Mouse (Mus musculus) liver, embryonic 16.5 days (tissue): ENCODE data around the gene Pik3r3. TPM values are rescaled to one million over a fixed set of nuclear protein-coding genes. Genes with fewer than 3 reads are reported as not detected.
A peak's percentile ranks its signal among the peaks of the same experiment; 100 is the strongest.

Experiments
- ATAC-seq: fragments of 200-750 bp; cut with Nextera tagmentation; 2 replicates; pipeline ENCODE4 v1.8.0; 2017; ENCODE audit warnings: low read depth, mild to moderate bottlenecking, moderate number of reproducible peaks, moderate library complexity
- H3K27ac ChIP-seq: fragments of 300-500 bp; sonication (generic); 2 replicates; pipeline ENCODE4 v1.5.1; 2014; ENCODE audit warnings: mild to moderate bottlenecking, low read length
- H3K27me3 ChIP-seq: fragments of 300-500 bp; sonication (generic); 2 replicates; pipeline ENCODE4 v1.6.1; 2014; ENCODE audit warnings: low read depth, low read length, mixed read lengths; ENCODE audit not compliant: control insufficient read depth, insufficient read depth
- H3K36me3 ChIP-seq: fragments of 300-500 bp; sonication (generic); 2 replicates; pipeline ENCODE4 v1.6.1; 2014; ENCODE audit warnings: mild to moderate bottlenecking; ENCODE audit not compliant: control insufficient read depth, insufficient read depth
- H3K4me1 ChIP-seq: fragments of 300-500 bp; sonication (generic); 2 replicates; pipeline ENCODE4 v1.6.1; 2014; ENCODE audit warnings: low read depth, low read length, mixed read lengths; ENCODE audit not compliant: control insufficient read depth
- H3K4me2 ChIP-seq: fragments of 300-500 bp; sonication (generic); 2 replicates; pipeline ENCODE4 v1.6.1; 2014; ENCODE audit warnings: low read depth, low read length, mixed read lengths
- H3K4me3 ChIP-seq: fragments of 300-500 bp; sonication (generic); 2 replicates; pipeline ENCODE4 v1.5.1; 2014; ENCODE audit warnings: low read depth, mild to moderate bottlenecking, low read length
- H3K9ac ChIP-seq: fragments of 300-500 bp; sonication (generic); 2 replicates; pipeline ENCODE4 v1.6.1; 2014; ENCODE audit warnings: low read depth, low read length
- H3K9me3 ChIP-seq: fragments of 300-500 bp; sonication (generic); replicated peaks from 2 replicates; pipeline ENCODE4 v1.6.1; 2016; ENCODE audit warnings: low read length; ENCODE audit not compliant: control insufficient read depth
- WGBS: fragments of 180-500 bp; shearing (Covaris S2); extraction: QIAGEN DNeasy Blood & Tissue Kit; methylation state at CpG from one replicate; pipeline ENCODE4 v1.1.7; 2014; ENCODE audit not compliant: insufficient replicate concordance; 5-methylcytosine and 5-hydroxymethylcytosine counted together
- polyA plus RNA-seq: library from polyadenylated mRNA; unstranded; fragments of >200 nt; fragmentation: Nextera tagmentation; extraction: Ambion mirVana; gene quantifications from 2 replicates; pipeline ENCODE4 v1.2.1, GENCODE M21; 2015

Pik3r3 gene
- polyA plus RNA-seq, 1 experiment from 2014 or later = 0.61 TPM

DNA sequence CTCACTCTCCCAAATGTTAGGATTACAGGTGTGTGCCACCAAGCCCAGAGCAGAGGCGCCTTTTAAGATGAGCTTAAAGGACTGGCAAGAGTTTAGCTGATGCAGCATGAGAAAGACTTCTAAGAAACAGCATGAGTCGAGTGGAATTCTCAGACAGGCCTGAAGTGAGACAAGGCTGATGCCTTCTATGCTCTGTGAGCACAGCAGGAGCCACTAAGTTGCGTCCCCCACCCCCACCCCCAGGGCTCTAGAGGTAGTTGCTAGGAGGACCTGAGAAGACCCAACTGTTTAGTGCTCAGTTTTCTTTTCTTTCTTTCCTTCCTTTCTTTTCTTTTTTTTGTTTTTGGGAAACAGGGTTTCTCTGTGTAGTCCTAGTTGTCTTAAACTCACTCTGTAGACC, 39.3 kb upstream of the Pik3r3 start:
- ATAC-seq = no peak
- H3K36me3 ChIP-seq = no peaks in the 10 kb centered on the region
- H3K27me3 ChIP-seq = peaks cover 11% of the 10 kb centered on the region
- H3K9ac ChIP-seq = no peak overlapping the region
- no peak overlapping the region for H3K4me3 ChIP-seq
- WGBS = 47% methylated on average over 3 of the region's 3 CpGs
- H3K27ac ChIP-seq = no peak overlapping the region
- H3K4me2 ChIP-seq = no peak overlapping the region
- H3K4me1 ChIP-seq = no peaks in the 10 kb centered on the region
- H3K9me3 ChIP-seq = no peaks in the 10 kb centered on the region

DNA sequence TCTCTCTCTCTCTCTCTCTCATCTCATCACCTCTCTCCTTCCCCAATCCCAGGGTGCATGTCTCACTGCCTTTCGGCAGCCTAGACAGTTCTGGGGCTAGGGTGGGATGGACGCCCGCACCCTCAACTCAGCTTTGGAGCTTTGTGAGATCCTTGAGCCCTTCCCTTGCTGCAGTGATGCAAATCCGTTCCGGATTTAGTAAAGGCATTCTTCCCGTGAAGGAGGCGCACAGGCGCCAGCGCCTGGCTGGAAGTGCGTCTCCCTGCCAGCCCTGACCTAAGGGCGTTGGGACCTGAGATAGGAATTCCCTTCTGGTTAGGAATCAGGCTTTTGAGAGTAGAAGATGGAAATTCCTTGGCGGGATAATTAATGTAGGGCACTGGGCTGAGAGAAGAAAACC, 38.7 kb upstream of the Pik3r3 start:
- H3K4me3 ChIP-seq = no peak overlapping the region
- H3K27me3 ChIP-seq = peaks cover 9% of the 10 kb centered on the region
- no peak overlapping the region for H3K27ac ChIP-seq
- H3K36me3 ChIP-seq = no peaks in the 10 kb centered on the region
- no peak overlapping the region for H3K4me2 ChIP-seq
- 30% methylated on average over 12 of the region's 12 CpGs for WGBS
- H3K4me1 ChIP-seq = no peaks in the 10 kb centered on the region
- no peaks in the 10 kb centered on the region for H3K9me3 ChIP-seq
- no peak overlapping the region for H3K9ac ChIP-seq
- ATAC-seq = no peak

DNA sequence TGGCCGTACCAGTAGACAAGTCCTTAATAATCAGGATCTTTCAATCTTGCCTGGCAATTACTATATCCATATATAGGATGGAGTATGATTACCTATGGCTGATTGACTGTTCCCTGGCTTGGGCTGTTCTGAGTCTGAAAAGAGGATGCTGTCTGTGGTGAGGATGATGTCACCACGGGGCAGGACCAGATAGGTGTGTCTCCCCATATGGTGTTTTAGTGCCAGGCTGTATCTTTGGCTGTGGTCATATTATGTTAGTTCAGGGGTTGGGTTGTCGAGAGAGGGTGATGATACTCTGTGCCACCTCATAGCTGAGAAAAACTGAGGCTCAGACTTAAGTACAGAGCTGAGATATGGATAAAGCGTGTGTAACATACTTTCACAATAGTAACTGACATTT, 36.3 kb upstream of the Pik3r3 start:
- 57% methylated on average over 4 of the region's 4 CpGs for WGBS
- no peak for ATAC-seq
- no peaks in the 10 kb centered on the region for H3K4me1 ChIP-seq

DNA sequence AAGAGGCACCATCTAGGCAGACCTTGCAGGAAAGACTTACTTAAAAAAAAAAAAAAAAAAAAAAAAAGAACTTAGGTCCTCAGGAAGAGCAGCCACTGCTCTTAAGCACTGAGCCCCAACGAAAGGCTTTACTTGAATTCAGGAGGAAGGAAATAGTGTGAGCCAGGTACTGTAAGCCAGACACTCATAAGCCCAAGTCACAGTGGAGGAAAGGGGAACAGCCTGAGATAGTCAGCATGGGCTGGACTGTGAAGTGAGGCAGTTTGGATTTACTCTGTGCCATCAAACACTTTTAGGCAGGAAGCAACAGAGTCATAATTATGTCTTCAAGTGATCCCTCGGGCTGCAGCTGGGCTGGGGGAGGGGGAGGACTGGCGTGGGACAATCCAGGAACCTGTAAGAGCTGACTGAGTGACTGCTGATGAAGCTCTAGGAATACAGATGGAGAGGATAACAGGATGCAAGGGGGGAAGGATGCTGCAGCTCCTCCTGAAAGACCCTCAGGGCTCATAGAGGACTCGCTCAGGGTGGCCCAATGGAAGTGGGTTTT, 29.1 kb upstream of the Pik3r3 start:
- Histone ChIP-seq H3K36me3 (no peaks in the 10 kb centered on the region), H3K9me3 (no peaks in the 10 kb centered on the region), H3K4me2 (no peak overlapping the region), H3K27me3 (no peaks in the 10 kb centered on the region), H3K4me3 (no peak overlapping the region), H3K9ac (no peak overlapping the region), H3K4me1 (peaks cover 21% of the 10 kb centered on the region), H3K27ac (no peak overlapping the region; the same call in 1 of the 2 replicates)
- no peak for ATAC-seq
- 32% methylated on average over 4 of the region's 4 CpGs for WGBS

More for the DNA sequence above, 36.3 kb upstream of the Pik3r3 start:
- H3K27me3 ChIP-seq = peaks cover 9% of the 10 kb centered on the region
- no peak overlapping the region for H3K27ac ChIP-seq
- no peak overlapping the region for H3K4me3 ChIP-seq
- H3K9me3 ChIP-seq = no peaks in the 10 kb centered on the region
- H3K4me2 ChIP-seq = no peak overlapping the region
- H3K9ac ChIP-seq = no peak overlapping the region
- H3K36me3 ChIP-seq = no peaks in the 10 kb centered on the region

DNA sequence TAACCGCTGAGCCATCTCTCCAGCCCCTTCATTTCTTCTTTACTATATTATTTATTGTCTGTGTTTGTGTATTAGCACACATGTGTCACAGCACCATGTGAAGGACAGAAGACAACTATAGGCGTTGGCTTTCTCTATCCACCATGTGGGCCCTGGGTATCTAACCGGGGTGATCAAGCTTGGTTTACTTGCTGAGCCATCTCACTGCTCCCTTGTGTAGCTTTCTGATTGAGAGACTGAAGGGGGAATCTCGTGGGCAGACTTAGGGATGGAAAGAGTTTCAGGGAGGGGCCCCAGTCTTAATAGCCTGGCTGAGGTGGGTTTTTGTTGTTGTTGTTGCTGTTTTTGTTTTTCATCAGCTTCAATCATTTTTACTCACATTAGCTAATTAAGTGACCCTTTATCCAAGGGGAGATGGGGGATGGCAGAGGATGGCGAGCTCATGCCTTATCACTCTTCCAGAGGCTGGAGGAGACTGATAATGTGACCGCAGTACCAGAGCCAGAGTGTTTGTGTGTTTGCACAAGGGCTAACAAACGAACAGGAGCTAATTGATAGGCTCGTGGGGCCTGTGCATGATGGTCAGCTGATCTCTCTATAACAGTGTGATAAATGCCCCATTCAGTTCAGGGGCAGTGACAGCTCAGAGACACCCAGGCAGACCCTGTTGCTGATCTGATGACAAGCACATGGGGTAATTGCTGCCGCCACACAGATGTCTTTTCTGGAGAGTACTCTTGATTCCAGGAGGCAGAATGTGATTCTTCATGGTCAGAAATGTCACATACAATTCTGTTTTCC, 27.6 kb upstream of the Pik3r3 start:
- Histone ChIP-seq H3K4me1 (peaks cover 21% of the 10 kb centered on the region), H3K9me3 (no peaks in the 10 kb centered on the region), H3K27ac (peak overlapping the region; percentile 85), H3K36me3 (no peaks in the 10 kb centered on the region), H3K4me2 (peak overlapping the region; percentile 30; the same call in 1 of the 2 replicates), H3K4me3 (no peak overlapping the region), H3K27me3 (no peaks in the 10 kb centered on the region), H3K9ac (no peak overlapping the region; the same call in none of the 2 replicates)
- ATAC-seq = peak; percentile 99
- WGBS = 23% methylated on average over 9 of the region's 9 CpGs

DNA sequence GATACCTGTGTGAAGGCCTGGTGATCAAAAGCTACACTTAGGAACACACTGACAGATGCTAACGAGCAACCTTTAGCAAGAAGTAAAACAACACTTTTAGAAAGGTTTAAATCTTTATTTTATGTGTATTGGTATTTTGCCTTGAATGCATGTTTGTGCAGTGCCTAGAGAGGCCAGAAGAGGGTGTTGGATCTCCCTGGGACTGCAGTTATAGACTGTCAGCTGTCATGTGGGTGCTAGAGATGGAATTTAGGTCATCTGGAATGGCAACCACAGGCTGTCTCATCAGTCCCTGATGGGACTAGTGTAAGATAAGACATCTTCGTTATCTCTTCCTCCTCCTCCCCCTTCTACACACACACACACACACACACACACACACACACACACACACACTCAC, 23.0 kb upstream of the Pik3r3 start:
- Histone ChIP-seq H3K4me2 (no peak overlapping the region), H3K4me3 (no peak overlapping the region), H3K9me3 (no peaks in the 10 kb centered on the region), H3K4me1 (peaks cover 11% of the 10 kb centered on the region), H3K27ac (no peak overlapping the region), H3K36me3 (no peaks in the 10 kb centered on the region), H3K27me3 (no peaks in the 10 kb centered on the region), H3K9ac (no peak overlapping the region)
- 57% methylated on average over 2 of the region's 2 CpGs for WGBS
- no peak for ATAC-seq

DNA sequence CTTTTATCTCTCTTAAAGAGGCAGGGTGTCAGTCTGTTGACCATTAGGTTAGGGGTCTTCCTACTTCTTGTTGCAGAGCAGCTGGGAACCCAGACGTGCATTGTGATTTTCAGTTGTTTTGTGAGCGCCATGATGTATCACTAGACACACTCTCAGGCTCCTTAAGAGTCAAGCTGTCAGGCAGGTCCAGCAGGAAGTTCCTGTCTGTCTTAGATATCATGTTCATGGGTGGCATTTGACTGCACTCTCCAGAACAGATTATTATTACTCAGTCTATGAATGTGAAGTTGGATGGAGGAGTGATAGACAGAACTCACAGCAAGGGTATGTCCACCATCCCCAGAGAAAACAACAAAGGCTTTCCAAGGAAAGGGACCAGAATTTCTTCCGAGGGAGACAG, 17.0 kb upstream of the Pik3r3 start:
- Histone ChIP-seq H3K4me3 (no peak overlapping the region), H3K36me3 (no peaks in the 10 kb centered on the region), H3K4me2 (no peak overlapping the region), H3K9me3 (no peaks in the 10 kb centered on the region), H3K27ac (no peak overlapping the region), H3K4me1 (no peaks in the 10 kb centered on the region), H3K9ac (no peak overlapping the region), H3K27me3 (no peaks in the 10 kb centered on the region)
- ATAC-seq = no peak
- 33% methylated on average over 3 of the region's 3 CpGs for WGBS

DNA sequence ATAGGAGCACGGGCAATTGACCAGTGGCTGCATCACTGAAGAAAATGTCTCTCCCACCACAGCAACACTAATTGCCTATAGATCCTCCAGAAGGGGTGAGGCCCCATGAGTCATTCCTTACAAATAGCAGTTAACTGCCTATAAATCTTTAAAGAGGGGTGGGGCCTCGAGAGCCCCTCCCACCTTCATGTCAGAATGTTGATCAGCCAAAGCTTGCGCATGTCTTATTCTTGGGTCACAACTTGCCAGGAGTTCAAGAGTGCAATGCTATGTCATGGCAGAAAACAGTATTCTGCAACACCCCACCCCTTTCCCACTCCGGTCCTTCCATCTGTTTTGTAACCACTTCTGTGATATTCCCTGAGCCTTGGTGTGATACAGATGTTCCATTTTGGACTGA, 14.9 kb upstream of the Pik3r3 start:
- no peak overlapping the region for H3K4me3 ChIP-seq
- no peak overlapping the region for H3K9ac ChIP-seq
- no peaks in the 10 kb centered on the region for H3K9me3 ChIP-seq
- 74% methylated on average over 4 of the region's 4 CpGs for WGBS
- H3K27ac ChIP-seq = no peak overlapping the region
- H3K27me3 ChIP-seq = no peaks in the 10 kb centered on the region
- no peak for ATAC-seq
- no peaks in the 10 kb centered on the region for H3K4me1 ChIP-seq
- H3K36me3 ChIP-seq = no peaks in the 10 kb centered on the region
- H3K4me2 ChIP-seq = no peak overlapping the region

DNA sequence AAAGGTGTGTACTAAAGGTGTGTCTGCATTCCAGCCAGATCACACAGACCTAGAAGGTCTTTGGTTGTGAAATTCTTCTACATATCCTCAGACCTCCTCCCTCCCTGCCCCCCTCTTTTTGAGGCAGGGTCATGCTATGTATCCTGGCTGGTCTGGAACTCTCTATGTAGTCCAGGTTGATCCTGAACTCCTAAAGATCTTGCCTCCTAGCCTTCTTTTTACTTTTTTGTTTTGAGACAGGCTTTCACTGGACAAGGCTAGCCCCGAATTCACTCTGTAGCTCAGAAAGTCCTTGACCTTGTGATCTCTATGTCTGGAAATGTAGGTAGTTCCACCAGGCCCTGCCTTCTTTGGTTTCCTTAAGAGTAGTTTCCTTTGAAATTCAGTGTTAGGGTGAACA, 12.5 kb upstream of the Pik3r3 start:
- Histone ChIP-seq H3K27me3 (no peaks in the 10 kb centered on the region), H3K4me3 (no peak overlapping the region), H3K4me1 (no peaks in the 10 kb centered on the region), H3K27ac (no peak overlapping the region), H3K4me2 (no peak overlapping the region), H3K36me3 (no peaks in the 10 kb centered on the region), H3K9ac (no peak overlapping the region), H3K9me3 (no peaks in the 10 kb centered on the region)
- WGBS = 64% methylated on average over 1 of the region's 1 CpGs
- no peak for ATAC-seq
